Mouse (Mus musculus): ENCODE data around the gene H1foo. TPM values are rescaled to one million over a fixed set of nuclear protein-coding genes. Genes with fewer than 3 reads are reported as not detected.

Gene H1foo
- polyA plus RNA-seq, 1 experiment from 2014 or later = not detected

DNA sequence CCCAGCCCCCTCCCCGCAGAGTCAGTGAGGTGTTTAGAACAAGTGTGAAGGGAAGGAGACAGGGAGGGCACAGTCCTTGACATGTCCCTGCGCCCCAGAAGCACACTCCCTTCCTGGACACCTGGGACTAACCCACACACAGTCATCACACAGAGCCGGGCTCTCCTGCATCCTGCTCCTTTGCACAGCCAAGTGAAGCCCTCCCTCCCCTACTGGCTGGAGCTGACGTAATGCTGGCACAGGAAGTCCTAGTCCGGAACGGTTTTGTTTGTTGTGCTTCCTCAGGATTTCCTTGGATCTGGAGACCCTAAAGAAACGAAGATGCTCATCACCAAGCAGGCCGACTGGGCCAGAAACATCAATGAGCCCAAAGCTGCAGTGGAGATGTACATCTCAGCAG lies 34.8 kb upstream of the H1foo start:
- no peaks in the 10 kb centered on the region for H3K9me3 ChIP-seq (replicated peaks)
- WGBS = 82% methylated on average over 8 of the region's 8 CpGs
- H3K27ac ChIP-seq = no peak overlapping the region

DNA sequence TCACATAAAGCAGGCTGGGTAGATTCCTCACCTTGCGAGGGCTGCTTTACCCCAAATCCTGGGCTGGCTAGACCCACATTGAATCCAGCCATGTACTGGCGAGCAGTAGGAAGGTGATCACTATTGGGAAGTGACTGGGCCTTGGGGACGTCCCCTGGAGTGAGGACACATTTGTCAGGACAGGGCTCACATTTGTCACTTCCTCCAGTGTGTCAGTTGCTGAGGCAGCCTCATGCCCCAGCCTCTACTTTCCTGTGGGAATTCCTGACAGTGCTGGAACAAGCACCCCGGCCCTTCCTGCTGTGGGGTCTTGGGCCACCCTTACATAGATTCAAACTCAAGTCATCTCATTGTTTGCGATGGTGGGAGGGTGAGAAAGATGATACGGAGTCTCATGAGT lies 33.0 kb upstream of the H1foo start:
- 87% methylated on average over 6 of the region's 6 CpGs for WGBS
- H3K27ac ChIP-seq = no peak overlapping the region

More for the DNA sequence above, 34.8 kb upstream of the H1foo start:
- Histone ChIP-seq H3K4me2 (no peak overlapping the region), H3K4me1 (peaks cover 31% of the 10 kb centered on the region), H3K9ac (no peak overlapping the region), H3K4me3 (no peak overlapping the region), H3K36me3 (ENCODE audit: poor library complexity, severe bottlenecking) (peaks cover 28% of the 10 kb centered on the region), H3K27me3 (no peaks in the 10 kb centered on the region)
- no peak for ATAC-seq

DNA sequence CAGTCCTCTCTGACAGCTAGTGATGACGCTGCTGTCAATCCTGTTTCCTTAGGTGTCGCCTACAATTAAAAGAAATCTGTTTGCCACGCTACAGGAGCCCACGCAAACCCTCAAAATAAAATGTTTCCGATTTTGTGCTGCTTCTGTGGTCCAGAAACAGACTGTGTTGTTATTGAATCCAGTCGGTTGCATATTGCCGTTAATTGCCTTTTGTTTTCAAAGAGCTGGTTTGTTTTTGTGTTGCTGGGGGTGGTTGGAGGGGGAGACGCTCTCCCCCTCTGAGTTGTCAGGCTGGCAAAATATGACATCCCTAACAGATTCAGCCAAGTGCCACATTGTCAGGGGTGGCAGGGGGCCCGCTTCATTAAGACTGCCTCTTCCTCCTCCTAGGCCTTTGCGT lies 31.3 kb upstream of the H1foo start:
- H3K9me3 ChIP-seq (replicated peaks) = no peaks in the 10 kb centered on the region
- H3K9ac ChIP-seq = no peak overlapping the region
- H3K36me3 ChIP-seq (ENCODE audit: poor library complexity, severe bottlenecking) = peaks cover 10% of the 10 kb centered on the region; the same call in 1 of the 2 replicates
- no peaks in the 10 kb centered on the region for H3K27me3 ChIP-seq
- no peak for ATAC-seq
- H3K4me3 ChIP-seq = no peak overlapping the region
- 68% methylated on average over 10 of the region's 10 CpGs for WGBS
- H3K27ac ChIP-seq = peak overlapping the region; percentile 84
- no peak overlapping the region for H3K4me2 ChIP-seq
- peaks cover 47% of the 10 kb centered on the region for H3K4me1 ChIP-seq

More for the DNA sequence above, 33.0 kb upstream of the H1foo start:
- H3K9ac ChIP-seq = no peak overlapping the region
- H3K27me3 ChIP-seq = no peaks in the 10 kb centered on the region
- H3K4me3 ChIP-seq = no peak overlapping the region
- no peak for ATAC-seq
- peaks cover 15% of the 10 kb centered on the region for H3K36me3 ChIP-seq (ENCODE audit: poor library complexity, severe bottlenecking)
- no peak overlapping the region for H3K4me2 ChIP-seq
- H3K4me1 ChIP-seq = peaks cover 48% of the 10 kb centered on the region
- H3K9me3 ChIP-seq (replicated peaks) = no peaks in the 10 kb centered on the region

DNA sequence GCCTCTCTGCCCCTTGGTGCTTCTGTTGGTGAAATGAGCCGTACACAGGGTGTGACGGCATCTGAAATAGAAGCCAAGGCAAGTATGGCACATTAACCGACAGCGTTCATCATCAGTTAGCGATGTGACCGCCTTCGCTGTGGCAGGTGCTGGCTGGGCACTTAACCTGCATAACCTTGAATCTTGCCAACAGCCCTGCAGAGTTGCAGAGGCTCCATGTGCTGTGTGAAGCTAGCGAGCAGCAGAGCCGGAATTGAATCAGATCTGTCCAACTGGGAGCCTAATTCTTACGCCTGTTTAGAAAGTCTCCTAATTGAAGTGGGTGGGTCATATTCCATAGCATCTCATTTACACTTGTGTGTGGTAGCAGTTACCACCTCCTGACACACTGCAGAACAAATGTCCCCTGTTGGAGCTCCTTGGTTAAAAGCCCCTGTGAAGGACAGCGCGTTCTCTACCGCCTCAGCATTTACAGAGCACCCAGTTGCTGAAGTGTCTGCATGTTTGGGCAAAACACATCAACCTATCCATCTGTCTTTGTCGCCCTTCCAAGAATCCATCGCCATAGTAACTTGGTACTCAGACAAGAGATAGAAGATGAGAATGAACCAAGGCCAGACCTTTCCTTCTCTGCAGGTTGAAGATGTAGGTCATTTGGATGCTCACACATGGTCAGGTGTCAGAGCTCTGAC lies 30.1 kb upstream of the H1foo start:
- H3K36me3 ChIP-seq (ENCODE audit: poor library complexity, severe bottlenecking) = peaks cover 14% of the 10 kb centered on the region; the same call in 1 of the 2 replicates
- no peak overlapping the region for H3K9ac ChIP-seq
- no peaks in the 10 kb centered on the region for H3K9me3 ChIP-seq (replicated peaks)
- no peaks in the 10 kb centered on the region for H3K27me3 ChIP-seq
- 0 out of 2 replicates have a peak overlapping the region, but pooled peaks have one; percentile 4 for H3K4me2 ChIP-seq
- ATAC-seq = peak; percentile 71
- H3K4me3 ChIP-seq = no peak overlapping the region
- peak overlapping the region; percentile 84 for H3K27ac ChIP-seq
- H3K4me1 ChIP-seq = peaks cover 41% of the 10 kb centered on the region
- WGBS = 57% methylated on average over 15 of the region's 15 CpGs

DNA sequence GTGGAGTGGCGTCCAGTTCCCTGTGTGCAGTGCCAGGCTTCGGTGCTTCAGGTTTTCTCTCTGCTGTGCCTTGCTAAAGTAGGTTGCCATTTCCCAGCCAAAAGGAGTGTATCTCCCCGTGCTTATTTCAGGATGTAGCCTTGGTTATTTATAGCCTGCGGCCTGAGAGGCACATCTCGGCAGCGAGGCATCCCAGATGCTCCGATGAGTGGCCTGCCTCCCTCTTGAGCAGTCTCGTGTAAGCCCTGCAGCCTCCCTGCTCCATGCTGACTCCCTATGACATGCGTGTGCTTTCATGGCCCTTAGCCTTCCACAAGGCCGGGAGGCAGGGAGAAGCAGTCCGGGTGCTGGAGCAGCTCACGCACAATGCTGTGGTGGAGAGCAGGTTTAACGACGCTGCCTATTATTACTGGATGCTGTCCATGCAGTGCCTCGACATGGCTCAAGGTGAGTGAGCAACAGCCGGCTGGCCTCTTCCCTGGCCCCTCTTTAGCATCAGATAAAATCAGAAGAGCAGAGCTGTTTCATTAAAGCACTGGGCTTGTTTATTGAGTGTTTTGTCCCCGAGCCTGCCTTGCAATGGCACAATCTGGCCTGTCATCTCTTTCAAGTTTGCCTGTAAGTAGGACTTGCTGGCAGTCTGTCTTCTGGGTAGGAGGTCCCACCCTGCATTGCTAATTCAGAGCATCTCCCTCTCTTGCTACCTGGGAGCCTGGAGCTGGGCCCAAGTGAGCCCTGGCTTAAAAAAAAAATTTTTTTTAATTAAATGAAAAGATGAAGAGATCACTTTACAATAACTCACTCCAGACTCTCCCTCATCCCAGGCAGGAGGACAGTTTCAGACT lies 28.9 kb upstream of the H1foo start:
- Histone ChIP-seq H3K4me2 (no peak overlapping the region), H3K9me3 (replicated peaks) (no peaks in the 10 kb centered on the region), H3K9ac (no peak overlapping the region), H3K4me1 (peaks cover 41% of the 10 kb centered on the region), H3K4me3 (no peak overlapping the region), H3K36me3 (ENCODE audit: poor library complexity, severe bottlenecking) (peaks cover 11% of the 10 kb centered on the region; the same call in 1 of the 2 replicates), H3K27ac (peak overlapping the region; percentile 84), H3K27me3 (no peaks in the 10 kb centered on the region)
- 68% methylated on average over 17 of the region's 17 CpGs for WGBS
- no peak for ATAC-seq

DNA sequence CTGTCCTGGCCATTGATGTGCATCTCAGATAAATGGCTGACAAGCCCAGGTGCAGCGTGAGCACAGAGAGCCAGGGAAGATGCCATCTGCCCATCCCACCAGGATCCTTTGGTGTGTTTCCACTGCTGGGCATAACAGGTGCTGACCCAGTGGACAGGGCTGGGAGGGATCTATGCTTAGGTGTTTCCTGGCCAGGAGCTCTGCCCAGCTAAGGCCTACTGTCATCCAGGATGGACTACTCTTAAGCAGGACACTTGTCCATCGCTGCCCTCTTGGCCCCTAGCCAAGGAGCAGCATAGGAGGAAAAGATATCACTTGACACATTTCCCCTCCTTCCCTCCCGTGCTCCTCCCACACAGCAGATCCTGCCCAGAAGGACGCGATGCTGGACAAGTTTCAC lies 28.1 kb upstream of the H1foo start:
- Histone ChIP-seq H3K4me3 (no peak overlapping the region), H3K36me3 (ENCODE audit: poor library complexity, severe bottlenecking) (peaks cover 11% of the 10 kb centered on the region; the same call in 1 of the 2 replicates), H3K9me3 (replicated peaks) (no peaks in the 10 kb centered on the region), H3K9ac (no peak overlapping the region), H3K4me2 (no peak overlapping the region), H3K27me3 (no peaks in the 10 kb centered on the region), H3K27ac (peak overlapping the region; percentile 59; the same call in 1 of the 2 replicates), H3K4me1 (peaks cover 41% of the 10 kb centered on the region)
- 90% methylated on average over 5 of the region's 5 CpGs for WGBS
- ATAC-seq = no peak

DNA sequence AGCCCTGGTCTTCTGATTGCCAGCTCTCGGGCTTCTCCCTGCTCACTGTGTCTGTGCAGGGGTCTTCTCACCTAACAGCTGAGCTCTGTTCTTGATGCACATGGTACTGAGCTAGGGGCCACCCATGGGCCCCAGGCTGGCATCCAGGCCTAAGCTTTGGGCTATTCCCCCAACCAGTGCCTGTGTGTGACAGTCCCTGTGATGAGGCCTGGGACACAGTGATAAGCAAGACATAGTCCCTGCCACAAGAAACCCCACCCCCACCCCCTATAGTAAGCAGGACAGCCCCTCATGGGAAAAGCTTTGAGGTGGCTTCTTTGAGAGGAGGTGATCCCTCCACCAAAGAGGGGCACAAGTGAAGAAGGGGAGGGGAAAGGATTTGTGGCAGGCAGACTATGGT lies 26.1 kb upstream of the H1foo start:
- no peak overlapping the region for H3K4me2 ChIP-seq
- H3K27ac ChIP-seq = no peak overlapping the region
- H3K9me3 ChIP-seq (replicated peaks) = no peaks in the 10 kb centered on the region
- ATAC-seq = no peak
- no peak overlapping the region for H3K9ac ChIP-seq
- H3K27me3 ChIP-seq = no peaks in the 10 kb centered on the region
- no peak overlapping the region for H3K4me3 ChIP-seq
- WGBS = 81% methylated on average over 1 of the region's 1 CpGs
- peaks cover 31% of the 10 kb centered on the region for H3K4me1 ChIP-seq
- H3K36me3 ChIP-seq (ENCODE audit: poor library complexity, severe bottlenecking) = peaks cover 11% of the 10 kb centered on the region; the same call in 1 of the 2 replicates

DNA sequence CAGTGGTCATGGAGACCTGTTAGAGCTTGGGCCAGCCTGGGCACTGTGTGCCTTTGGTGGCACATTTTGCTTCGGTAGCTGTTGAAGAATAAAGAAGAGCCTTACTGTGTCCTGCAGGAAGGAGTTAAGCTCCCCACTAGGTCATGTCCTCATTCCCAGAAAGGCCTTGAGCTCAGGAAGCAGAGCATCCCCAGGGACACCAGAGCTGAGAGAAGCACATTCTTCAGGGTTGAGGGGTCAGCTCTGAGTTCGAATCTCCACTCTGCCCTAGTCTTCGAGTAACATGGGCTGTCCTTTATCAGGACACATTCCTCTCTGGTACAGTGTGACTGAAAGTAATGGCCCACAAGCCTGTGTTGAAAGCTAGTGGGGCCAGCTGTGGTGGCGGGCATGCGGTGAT lies 24.9 kb upstream of the H1foo start:
- Histone ChIP-seq H3K9me3 (replicated peaks) (no peaks in the 10 kb centered on the region), H3K27me3 (no peaks in the 10 kb centered on the region), H3K4me2 (no peak overlapping the region), H3K4me1 (peaks cover 24% of the 10 kb centered on the region), H3K27ac (no peak overlapping the region), H3K4me3 (no peak overlapping the region), H3K9ac (no peak overlapping the region), H3K36me3 (ENCODE audit: poor library complexity, severe bottlenecking) (peaks cover 11% of the 10 kb centered on the region; the same call in 1 of the 2 replicates)
- 96% methylated on average over 5 of the region's 5 CpGs for WGBS
- ATAC-seq = no peak

DNA sequence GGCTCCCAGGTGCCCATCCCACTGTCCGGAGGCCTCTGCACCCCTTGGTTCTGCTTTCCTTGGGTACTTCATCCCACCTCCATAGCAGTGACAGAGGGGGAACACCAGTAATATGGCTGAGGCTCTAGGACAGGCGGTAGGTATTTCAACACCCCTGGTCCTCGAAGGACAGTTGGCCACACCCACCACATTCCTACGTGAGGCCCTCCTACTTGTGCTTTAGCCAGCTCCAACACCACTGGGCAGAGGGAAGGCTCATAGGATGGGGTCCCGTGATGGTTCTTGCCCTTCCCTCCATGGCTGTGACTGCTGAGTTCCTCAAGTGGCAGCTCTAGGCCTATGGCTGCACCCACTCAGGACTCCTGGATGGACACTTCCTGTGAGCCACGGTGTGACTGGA lies 19.9 kb upstream of the H1foo start:
- no peak overlapping the region for H3K4me3 ChIP-seq
- no peaks in the 10 kb centered on the region for H3K36me3 ChIP-seq (ENCODE audit: poor library complexity, severe bottlenecking)
- H3K4me1 ChIP-seq = peaks cover 39% of the 10 kb centered on the region
- 57% methylated on average over 6 of the region's 6 CpGs for WGBS
- H3K4me2 ChIP-seq = no peak overlapping the region
- H3K27ac ChIP-seq = no peak overlapping the region
- H3K9ac ChIP-seq = no peak overlapping the region
- no peak for ATAC-seq
- no peaks in the 10 kb centered on the region for H3K27me3 ChIP-seq
- no peaks in the 10 kb centered on the region for H3K9me3 ChIP-seq (replicated peaks)

DNA sequence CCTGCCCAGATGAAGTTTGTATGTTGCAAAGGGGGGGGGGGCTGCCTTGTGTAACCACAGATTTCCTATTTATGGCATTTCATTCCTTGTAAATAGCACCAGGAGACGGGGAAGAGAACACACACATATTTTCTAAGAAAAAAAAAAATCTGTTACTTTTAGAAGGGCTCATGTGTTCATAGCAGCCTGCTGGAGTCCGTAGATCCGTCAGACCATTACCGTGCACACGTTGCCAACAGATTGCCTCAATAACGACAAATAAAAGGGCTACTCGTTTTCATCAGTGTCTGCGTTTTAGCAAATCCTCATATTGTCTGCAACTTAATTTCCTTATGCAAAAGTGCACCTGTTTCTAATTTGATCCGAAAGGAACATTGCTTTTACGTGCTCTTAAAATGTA lies 18.3 kb upstream of the H1foo start:
- 48% methylated on average over 10 of the region's 10 CpGs for WGBS
- Histone ChIP-seq H3K9me3 (replicated peaks) (no peaks in the 10 kb centered on the region), H3K4me1 (peaks cover 45% of the 10 kb centered on the region), H3K27ac (peak overlapping the region; percentile 78), H3K27me3 (no peaks in the 10 kb centered on the region), H3K4me3 (no peak overlapping the region), H3K4me2 (no peak overlapping the region), H3K9ac (no peak overlapping the region), H3K36me3 (ENCODE audit: poor library complexity, severe bottlenecking) (no peaks in the 10 kb centered on the region)
- ATAC-seq = no peak

DNA sequence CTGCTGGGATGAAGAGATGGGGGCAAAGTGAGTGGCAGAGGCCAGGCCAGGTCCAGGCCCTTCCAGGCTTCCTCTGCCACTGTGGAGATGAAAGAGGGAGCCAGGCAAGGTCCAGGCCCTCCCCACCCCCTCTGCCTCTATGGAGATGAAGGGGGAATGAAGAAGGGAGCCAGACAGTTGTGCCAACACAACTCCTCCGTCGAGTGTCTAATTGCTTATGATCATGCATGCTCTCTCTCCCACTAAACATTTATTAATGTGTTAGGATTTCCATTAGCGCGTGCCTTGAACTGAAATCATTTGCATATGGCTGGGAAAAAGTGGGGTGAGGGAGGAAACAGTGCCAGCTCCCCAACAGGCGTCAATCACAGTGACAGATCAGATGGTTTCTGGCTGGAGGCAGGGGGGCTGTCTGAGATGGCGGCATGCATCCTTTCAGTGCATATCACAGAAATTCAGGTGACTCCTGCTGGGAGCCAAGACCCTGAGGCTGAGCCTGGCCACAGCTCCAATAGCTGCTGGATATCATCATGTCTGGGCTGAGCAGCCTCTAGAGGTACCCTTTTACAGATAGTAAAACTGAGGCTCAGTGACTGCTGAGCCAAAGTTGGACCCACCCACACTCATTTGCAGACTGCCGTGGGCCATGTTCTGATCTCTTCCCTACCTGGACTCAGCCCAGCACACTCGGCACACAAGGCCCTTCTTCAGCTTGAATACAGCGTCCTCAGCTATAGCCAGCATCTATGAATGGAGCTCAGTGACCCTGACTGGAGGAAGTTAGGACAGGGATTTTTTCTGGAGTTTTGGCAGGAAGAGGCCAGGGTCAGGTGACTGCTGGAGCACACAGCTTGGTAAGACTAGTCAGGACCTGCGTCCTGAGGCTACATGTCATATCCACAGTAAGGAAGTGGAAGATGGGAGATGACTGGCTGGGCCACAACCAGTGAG lies 17.2 kb upstream of the H1foo start:
- peak; percentile 76 for ATAC-seq
- H3K4me2 ChIP-seq = peak overlapping the region; percentile 7; the same call in 1 of the 2 replicates
- WGBS = 53% methylated on average over 10 of the region's 10 CpGs
- H3K36me3 ChIP-seq (ENCODE audit: poor library complexity, severe bottlenecking) = no peaks in the 10 kb centered on the region
- H3K9me3 ChIP-seq (replicated peaks) = no peaks in the 10 kb centered on the region
- no peak overlapping the region for H3K9ac ChIP-seq
- H3K4me3 ChIP-seq = no peak overlapping the region
- peak overlapping the region; percentile 78 for H3K27ac ChIP-seq
- H3K27me3 ChIP-seq = no peaks in the 10 kb centered on the region
- H3K4me1 ChIP-seq = peaks cover 50% of the 10 kb centered on the region

Measured in forebrain, embryonic 13.5 days (tissue).